ENCODE assay signal across 8 mouse cellular contexts in genomic region chr9:15434279-15434678, GRCm38 (mm10). TPM values are rescaled to one million over a fixed set of nuclear protein-coding genes. Genes with fewer than 3 reads are reported as not detected.
DNase-seq lines count a peak whose midpoint lies in the region; ATAC-seq and TF ChIP-seq lines count a peak whose summit lies in the region.
"Not testable (repeated sequence)": the region's sequence is repeated elsewhere in the genome, so short reads cannot be mapped to it uniquely, and the experiment has no call there.

No protein-coding gene starts in this region.

- H3K9me3 ChIP-seq in forebrain, embryonic 11.5 days (ENCODE audit: control insufficient read depth, low read length); kidney, postnatal 0 days (replicated peaks; ENCODE audit: low read length); neural tube, embryonic 12.5 days: not testable (repeated sequence)

- H3K27ac ChIP-seq in forebrain, embryonic 11.5 days (ENCODE audit: low read depth, low read length); kidney, postnatal 0 days; neural tube, embryonic 12.5 days: not testable (repeated sequence)

- H3K9ac ChIP-seq in forebrain, embryonic 11.5 days (ENCODE audit: low read length); kidney, postnatal 0 days (ENCODE audit: low read depth, low read length); neural tube, embryonic 12.5 days: not testable (repeated sequence)

- intact Hi-C loops in heart, postnatal 10 days (cut with DNase I): loop anchor here (1.0 kb wide), 1 partner anchor 248 kb away; no protein-coding TSS in a partner anchor
- intact Hi-C loops in left cerebral cortex, postnatal 4 days (cut with DNase I): not testable (repeated sequence)

- peaks cover 18% of the 10 kb centered on the region for H3K27me3 ChIP-seq in Patski
- H3K27me3 ChIP-seq in forebrain, embryonic 11.5 days (ENCODE audit: control insufficient read depth, insufficient read depth, low read length); kidney, postnatal 0 days (ENCODE audit: insufficient read depth, low read length); neural tube, embryonic 12.5 days (replicated peaks): not testable (repeated sequence)

- H3K36me3 ChIP-seq in forebrain, embryonic 11.5 days (ENCODE audit: control insufficient read depth, insufficient read depth, low read length); kidney, postnatal 0 days (ENCODE audit: insufficient read depth, low read length); neural tube, embryonic 12.5 days: not testable (repeated sequence)

- in situ Hi-C loops in Patski (cut with MboI; ENCODE audit: low pct_unique_long_range_greater_than_20kb): not testable (repeated sequence)

- WGBS in forebrain, embryonic 11.5 days: 64% methylated on average over 11 of the region's 11 CpGs
- WGBS in kidney, postnatal 0 days: 61% methylated on average over 11 of the region's 11 CpGs
- WGBS in neural tube, embryonic 12.5 days: 71% methylated on average over 11 of the region's 11 CpGs

- peak; percentile 37 for TF ChIP-seq CTCF in Patski (IDR thresholded peaks at IDR 0.05)
- peak; percentile 40 for TF ChIP-seq CTCF in kidney, postnatal 0 days (IDR thresholded peaks at IDR 0.05; ENCODE audit: low read depth)

- peak; percentile 60 for DNase-seq in 3134 (ENCODE audit: extremely low read depth, insufficient read length, low spot score)
- DNase-seq in Patski (ENCODE audit: low read depth, low spot score); forebrain, embryonic 11.5 days (ENCODE audit: low spot score); kidney, postnatal 0 days (ENCODE audit: low spot score): not testable (repeated sequence)
- peak; percentile 6 to 18 for DNase-seq in cerebellum, adult 18-20 months
- peak; percentile 10 to 13 for DNase-seq in heart, postnatal 10 days
- peak; percentile 43 for DNase-seq in left cerebral cortex, postnatal 4 days

- POLR2A ChIA-PET in Patski (lab: Charles Lee): not testable (repeated sequence)

- not testable (repeated sequence) for H3K4me2 ChIP-seq in forebrain, embryonic 11.5 days (ENCODE audit: low read depth, low read length, severe bottlenecking); kidney, postnatal 0 days (ENCODE audit: low read length); neural tube, embryonic 12.5 days (replicated peaks)

- not testable (repeated sequence) for H3K4me1 ChIP-seq in forebrain, embryonic 11.5 days (replicated peaks; ENCODE audit: control insufficient read depth, insufficient read depth, low read length); kidney, postnatal 0 days (replicated peaks; ENCODE audit: insufficient read depth, low read length); neural tube, embryonic 12.5 days

- CTCF ChIA-PET in Patski (lab: Charles Lee): interaction anchor here (0.9 to 1.6 kb wide), 3 partner anchors 8 to 175 kb away, joined by 3 to 4 read pairs (median 3); no protein-coding TSS in a partner anchor

- ATAC-seq in Patski; kidney, postnatal 0 days (replicated peaks; ENCODE audit: low FRiP score, low read depth): not testable (repeated sequence)
- peak; percentile 53; the same call in 1 of the 2 replicates for ATAC-seq in forebrain, embryonic 11.5 days (replicated peaks; ENCODE audit: low FRiP score)
- 0 out of 2 replicates have a peak, but pooled peaks have one; percentile 58 for ATAC-seq in neural tube, embryonic 12.5 days (ENCODE audit: low FRiP score, low read depth)

- not testable (repeated sequence) for H3K4me3 ChIP-seq in forebrain, embryonic 11.5 days (ENCODE audit: low read depth, low read length); kidney, postnatal 0 days (replicated peaks; ENCODE audit: low read depth, low read length); neural tube, embryonic 12.5 days

RNA-seq across cellular contexts. Expression of gene Smco4, which starts 59.0 kb away (rescaled TPM):
- 15.8 TPM for polyA plus RNA-seq in Patski (2021)
- 3.3 and 3.9 TPM in 2 replicates for polyA plus RNA-seq in forebrain, embryonic 11.5 days (2014; fragmentation: Nextera tagmentation; extraction: Ambion mirVana)
- 10 to 100 TPM; 23.5 to 27.9 TPM for total RNA-seq in heart, postnatal 10 days (2021)
- 3.7 and 3.9 TPM in 2 replicates for polyA plus RNA-seq in kidney, postnatal 0 days (2015; fragmentation: Nextera tagmentation; extraction: Ambion mirVana)
- 1 to 10 TPM; 5.2 to 6.8 TPM for total RNA-seq in left cerebral cortex, postnatal 4 days (2021)
- polyA plus RNA-seq in neural tube, embryonic 12.5 days (2016; fragmentation: Nextera tagmentation; extraction: Ambion mirVana): 0.91 and 1.4 TPM in 2 replicates
